Mouse (Mus musculus): ENCODE data around the gene Leap2. TPM values are rescaled to one million over a fixed set of nuclear protein-coding genes. Genes with fewer than 3 reads are reported as not detected.
A peak's percentile ranks its signal among the peaks of the same experiment; 100 is the strongest.

Leap2 gene
- total RNA-seq (2017): not detected in 2 replicates

DNA sequence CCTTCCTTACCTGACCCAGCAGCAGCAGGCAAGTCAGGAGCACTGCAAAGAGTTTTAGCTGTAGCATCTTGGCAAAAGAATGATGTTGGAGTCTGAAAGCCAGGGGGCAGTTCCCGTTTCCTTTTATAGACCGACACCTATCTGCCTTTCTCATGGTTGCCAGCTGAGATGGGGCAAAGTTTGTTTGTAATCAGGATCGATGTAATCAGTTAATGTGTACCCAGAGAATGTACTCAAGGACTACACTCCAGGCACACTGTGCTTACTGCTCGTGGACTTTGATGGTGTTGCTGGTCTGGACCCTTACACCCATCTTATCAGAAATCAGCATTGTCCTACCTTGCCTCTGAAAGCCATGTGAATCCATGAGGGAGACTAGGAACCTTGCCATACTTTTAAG lies at the start of gene Leap2:
TSS of gene Leap2 (minus strand) at position 135 of the 400 bp plus-strand sequence.
- ATAC-seq (replicated peaks in 1 of 2; ENCODE audit: insufficient read depth in 1 of 2, low FRiP score in 2 of 2, low TSS enrichment in 1 of 2, low read depth in 1 of 2, poor library complexity in 2 of 2, severe bottlenecking in 2 of 2): no peak

GRCm38 (mm10) chr11:53472709-53473108 lies 49.7 kb upstream of the Leap2 start:
- ATAC-seq (replicated peaks in 1 of 2; ENCODE audit: insufficient read depth in 1 of 2, low FRiP score in 2 of 2, low TSS enrichment in 1 of 2, low read depth in 1 of 2, poor library complexity in 2 of 2, severe bottlenecking in 2 of 2): no peak

- peak; percentile 85 to 88 for ATAC-seq (replicated peaks in 1 of 2; ENCODE audit: insufficient read depth in 1 of 2, low FRiP score in 2 of 2, low TSS enrichment in 1 of 2, low read depth in 1 of 2, poor library complexity in 2 of 2, severe bottlenecking in 2 of 2)
Measured at GRCm38 (mm10) chr11:53469968-53470695, 47.2 kb upstream of the Leap2 start, which contains the start of gene Gm9837. Gm9837 (minus strand) TSS chr11:53470479.

GRCm38 (mm10) chr11:53469294-53469967 lies 46.5 kb upstream of the Leap2 start:
- 0 out of 4 replicates have a peak, but pooled peaks of 1 of the 2 experiments have one; percentile 3 for ATAC-seq (replicated peaks in 1 of 2; ENCODE audit: insufficient read depth in 1 of 2, low FRiP score in 2 of 2, low TSS enrichment in 1 of 2, low read depth in 1 of 2, poor library complexity in 2 of 2, severe bottlenecking in 2 of 2)

GRCm38 (mm10) chr11:53466231-53466971 lies 43.4 kb upstream of the Leap2 start:
- peak; percentile 17 to 45; a peak in 2 of 4 replicates for ATAC-seq (replicated peaks in 1 of 2; ENCODE audit: insufficient read depth in 1 of 2, low FRiP score in 2 of 2, low TSS enrichment in 1 of 2, low read depth in 1 of 2, poor library complexity in 2 of 2, severe bottlenecking in 2 of 2)

- ATAC-seq (replicated peaks in 1 of 2; ENCODE audit: insufficient read depth in 1 of 2, low FRiP score in 2 of 2, low TSS enrichment in 1 of 2, low read depth in 1 of 2, poor library complexity in 2 of 2, severe bottlenecking in 2 of 2): peak in 1 of 2 experiments; percentile 31; a peak in 2 of 4 replicates
Measured at GRCm38 (mm10) chr11:53463551-53464424, 40.8 kb upstream of the Leap2 start.

GRCm38 (mm10) chr11:53461727-53462126 lies 38.8 kb upstream of the Leap2 start:
- no peak for ATAC-seq (replicated peaks in 1 of 2; ENCODE audit: insufficient read depth in 1 of 2, low FRiP score in 2 of 2, low TSS enrichment in 1 of 2, low read depth in 1 of 2, poor library complexity in 2 of 2, severe bottlenecking in 2 of 2)

DNA sequence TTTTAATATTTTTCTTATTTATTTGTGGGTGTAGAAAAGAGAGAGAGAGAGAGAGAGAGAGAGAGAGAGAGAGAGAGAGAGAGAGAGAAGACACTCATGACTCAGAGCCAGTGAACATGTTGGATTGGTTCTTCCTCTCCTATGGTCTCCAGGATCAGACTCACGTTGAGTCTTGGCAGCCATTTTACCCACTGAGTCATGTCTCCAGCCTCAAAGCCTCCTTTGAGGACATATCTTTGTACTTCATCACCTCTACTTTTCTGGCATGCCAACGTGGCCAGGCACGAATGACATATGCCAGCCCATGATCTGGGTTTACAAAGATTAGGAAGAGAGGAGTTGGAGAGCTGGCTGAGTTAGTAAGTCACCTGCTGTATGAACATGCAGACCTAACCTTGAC lies 37.2 kb upstream of the Leap2 start:
- ATAC-seq (replicated peaks in 1 of 2; ENCODE audit: insufficient read depth in 1 of 2, low FRiP score in 2 of 2, low TSS enrichment in 1 of 2, low read depth in 1 of 2, poor library complexity in 2 of 2, severe bottlenecking in 2 of 2): no peak

DNA sequence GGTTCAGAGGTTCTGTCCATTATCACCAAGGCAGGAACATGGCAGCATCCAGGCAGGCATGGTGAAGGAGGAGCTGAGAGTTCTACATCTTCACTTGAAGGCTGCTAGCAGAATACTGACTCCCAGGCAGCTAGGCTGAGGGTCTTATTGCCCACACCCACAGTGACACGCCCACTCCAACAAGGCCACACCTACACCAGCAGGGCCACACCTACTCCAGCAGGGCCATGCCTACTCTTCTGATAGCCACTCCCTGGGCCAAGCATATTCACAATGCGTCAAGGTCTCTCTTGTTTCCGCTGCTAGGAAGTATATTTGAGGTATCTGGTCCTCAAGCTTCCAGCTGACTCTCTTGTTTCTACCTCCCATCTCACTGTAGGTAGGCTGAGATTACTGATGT lies 36.0 kb upstream of the Leap2 start:
- ATAC-seq (replicated peaks in 1 of 2; ENCODE audit: insufficient read depth in 1 of 2, low FRiP score in 2 of 2, low TSS enrichment in 1 of 2, low read depth in 1 of 2, poor library complexity in 2 of 2, severe bottlenecking in 2 of 2): no peak

- peak; percentile 35 to 38; a peak in 1 of 4 replicates for ATAC-seq (replicated peaks in 1 of 2; ENCODE audit: insufficient read depth in 1 of 2, low FRiP score in 2 of 2, low TSS enrichment in 1 of 2, low read depth in 1 of 2, poor library complexity in 2 of 2, severe bottlenecking in 2 of 2)
Measured at GRCm38 (mm10) chr11:53457372-53457954, 34.5 kb upstream of the Leap2 start.

DNA sequence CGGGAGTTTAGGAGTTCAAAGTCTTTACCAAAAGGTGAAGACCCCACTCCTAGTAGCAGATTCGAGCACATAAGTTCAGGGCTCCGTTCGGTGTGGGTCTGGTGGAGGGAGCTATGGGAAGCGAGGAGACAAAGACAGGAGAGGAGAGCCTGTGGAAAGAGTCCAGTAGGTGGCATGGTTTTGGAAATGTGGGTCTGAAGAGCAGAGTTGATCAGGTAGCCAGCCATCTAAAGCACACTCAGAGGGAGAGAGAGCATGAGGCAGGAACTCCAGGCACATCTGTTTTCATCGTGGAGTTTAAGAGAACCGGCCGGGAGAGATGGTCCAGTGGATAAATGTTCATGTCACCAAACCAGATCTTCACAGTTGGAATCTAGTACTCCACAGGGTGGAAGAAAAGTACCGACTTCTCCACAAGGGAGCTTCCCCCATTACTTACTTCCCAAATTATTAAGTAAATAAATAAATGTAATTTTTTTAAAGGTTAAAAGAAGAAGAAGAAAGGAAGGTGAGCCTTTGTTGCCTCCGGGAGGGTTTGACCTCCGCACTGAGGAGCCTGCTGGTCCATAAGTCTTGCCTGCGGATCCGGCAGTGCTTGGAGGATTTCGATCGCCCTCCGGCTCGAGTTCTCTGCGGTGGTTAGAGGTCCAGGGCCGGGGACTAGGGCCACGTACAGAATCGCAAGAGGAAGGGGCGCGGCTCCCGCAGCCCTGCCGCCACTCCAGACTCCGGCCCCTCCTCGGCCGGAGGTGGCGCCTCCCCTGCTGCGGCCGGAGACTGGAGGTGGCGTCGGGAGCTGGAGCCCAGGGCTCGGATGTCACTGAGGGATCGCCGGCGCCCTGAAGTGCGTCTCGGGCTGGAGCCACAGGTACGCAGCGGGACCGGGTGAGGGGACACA lies 33.8 kb upstream of the Leap2 start, which contains the start of the genes Gm10447 and Shroom1:
TSS of gene Gm10447 (minus strand) at position 637 of the 898 bp plus-strand sequence.
TSS of gene Shroom1 (plus strand) at position 732 of the 898 bp plus-strand sequence.
- ATAC-seq (replicated peaks in 1 of 2; ENCODE audit: insufficient read depth in 1 of 2, low FRiP score in 2 of 2, low TSS enrichment in 1 of 2, low read depth in 1 of 2, poor library complexity in 2 of 2, severe bottlenecking in 2 of 2): peak; percentile 44 to 68; a peak in 3 of 4 replicates

- no peak for ATAC-seq (replicated peaks in 1 of 2; ENCODE audit: insufficient read depth in 1 of 2, low FRiP score in 2 of 2, low TSS enrichment in 1 of 2, low read depth in 1 of 2, poor library complexity in 2 of 2, severe bottlenecking in 2 of 2)
Measured at GRCm38 (mm10) chr11:53453031-53453430, 30.1 kb upstream of the Leap2 start.

- no peak for ATAC-seq (replicated peaks in 1 of 2; ENCODE audit: insufficient read depth in 1 of 2, low FRiP score in 2 of 2, low TSS enrichment in 1 of 2, low read depth in 1 of 2, poor library complexity in 2 of 2, severe bottlenecking in 2 of 2)
Measured at GRCm38 (mm10) chr11:53452396-53452795, 29.4 kb upstream of the Leap2 start.

DNA sequence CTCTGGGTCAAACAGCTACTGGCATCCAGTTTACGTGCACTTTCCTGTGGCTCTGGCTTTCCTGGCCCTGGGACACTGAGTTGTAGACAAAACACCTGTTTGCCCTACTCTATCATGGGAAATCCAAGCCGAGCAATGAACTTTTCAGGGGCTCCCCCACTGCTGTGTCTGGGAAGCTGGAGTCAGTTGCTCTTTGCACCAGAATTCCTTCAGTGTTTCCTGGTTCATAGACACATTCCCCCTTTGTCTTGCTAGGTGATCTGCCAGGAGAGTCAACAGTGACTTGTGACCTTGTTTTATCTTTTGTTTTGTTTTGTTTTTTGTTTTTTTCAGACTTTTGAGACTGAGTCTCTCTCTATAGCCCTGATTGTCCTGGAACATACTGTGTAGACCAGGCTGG lies 28.4 kb upstream of the Leap2 start:
- ATAC-seq (replicated peaks in 1 of 2; ENCODE audit: insufficient read depth in 1 of 2, low FRiP score in 2 of 2, low TSS enrichment in 1 of 2, low read depth in 1 of 2, poor library complexity in 2 of 2, severe bottlenecking in 2 of 2): no peak

GRCm38 (mm10) chr11:53450070-53450705 lies 27.2 kb upstream of the Leap2 start:
- peak; percentile 22 to 36; a peak in 1 of 4 replicates for ATAC-seq (replicated peaks in 1 of 2; ENCODE audit: insufficient read depth in 1 of 2, low FRiP score in 2 of 2, low TSS enrichment in 1 of 2, low read depth in 1 of 2, poor library complexity in 2 of 2, severe bottlenecking in 2 of 2)

All from hematopoietic stem cell, adult 5-6 weeks (primary cell).